Mouse (Mus musculus) retina, postnatal 1 day (tissue): ENCODE results near the gene Lypd4.
"Not testable (repeated sequence)": the region's sequence is repeated elsewhere in the genome, so short reads cannot be mapped to it uniquely, and the experiment has no call there.

Source experiments
- DNase-seq: peaks from one replicate; pipeline ENCODE4 v3.0.0-alpha.2; 2012

Gene Lypd4

DNA sequence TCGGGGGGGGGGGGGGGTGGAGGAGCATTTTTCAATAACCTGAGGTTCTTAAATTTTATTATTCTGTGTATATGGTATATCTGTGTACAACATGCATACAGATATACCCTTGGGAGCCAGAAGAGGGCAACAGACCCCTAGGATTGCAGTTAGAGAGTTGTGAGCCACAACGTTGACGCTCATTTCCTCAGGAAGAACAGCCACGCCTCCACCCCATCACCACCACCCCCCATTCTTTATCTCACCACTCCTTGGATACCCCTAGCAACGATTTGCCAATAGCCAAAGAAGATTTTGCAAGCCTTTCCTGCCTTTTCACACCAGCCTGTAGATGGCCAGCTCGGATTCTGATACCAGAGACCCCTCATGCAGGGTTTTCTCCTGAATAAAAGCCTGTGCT, 24.0 kb downstream of the Lypd4 start:
- DNase-seq, result peak; percentile 30

DNA sequence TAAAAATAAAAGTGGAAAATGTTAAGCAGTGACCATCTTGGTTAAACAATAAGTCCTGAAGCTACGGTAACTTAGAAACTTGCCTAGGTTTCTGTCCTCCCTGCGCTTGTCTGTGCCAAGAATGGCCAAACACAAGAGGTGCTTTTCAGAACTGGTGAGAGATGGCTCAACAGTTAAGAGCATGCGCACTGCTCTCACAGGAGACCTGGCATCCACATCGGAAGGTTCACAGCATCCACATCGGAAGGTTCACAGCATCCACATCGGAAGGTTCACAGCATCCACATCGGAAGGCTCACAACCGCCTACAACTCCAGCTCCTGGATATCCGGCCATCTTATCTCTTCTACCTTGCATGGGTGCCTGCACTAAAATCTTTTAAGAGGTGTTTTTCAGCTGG, 24.6 kb downstream of the Lypd4 start:
- DNase-seq, result no peak

DNA sequence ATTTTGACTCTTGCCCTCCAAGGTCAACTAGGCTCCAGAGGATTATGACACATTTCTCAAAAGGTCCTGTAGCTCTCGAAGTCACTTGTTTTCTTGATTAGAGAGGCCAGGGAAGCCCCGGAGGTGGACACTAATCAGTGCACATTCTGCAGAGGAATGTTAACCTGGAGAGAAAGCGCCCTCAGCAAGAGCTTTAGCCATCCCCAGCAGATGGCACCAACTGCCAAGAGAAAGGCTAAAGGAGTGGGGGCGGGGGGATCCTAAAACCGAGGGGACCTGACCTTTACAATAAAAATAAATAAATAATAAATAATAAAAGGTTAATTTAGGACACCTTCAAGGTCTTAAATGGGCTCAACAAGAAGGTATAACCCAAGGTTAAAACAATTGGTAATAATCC, 25.6 kb downstream of the Lypd4 start:
- no peak for DNase-seq

DNA sequence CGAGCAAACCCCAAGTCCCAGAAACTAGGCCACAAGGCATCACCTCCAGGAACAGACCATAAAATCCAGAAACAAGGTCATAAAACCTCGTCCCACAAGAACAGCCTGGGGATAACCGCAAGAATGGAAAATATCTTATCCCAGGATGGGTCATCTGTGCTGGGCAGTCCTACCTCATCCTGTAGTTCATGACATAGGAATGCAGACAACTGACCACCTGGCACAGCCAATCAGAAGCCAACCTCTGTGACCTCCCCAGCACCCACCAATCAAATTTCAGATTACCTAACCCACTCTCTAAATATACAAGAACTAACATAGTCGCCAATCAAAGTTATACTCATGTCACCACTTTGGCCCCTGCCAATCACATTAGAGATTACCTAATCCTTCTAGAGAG, 28.7 kb downstream of the Lypd4 start:
- no peak for DNase-seq

DNA sequence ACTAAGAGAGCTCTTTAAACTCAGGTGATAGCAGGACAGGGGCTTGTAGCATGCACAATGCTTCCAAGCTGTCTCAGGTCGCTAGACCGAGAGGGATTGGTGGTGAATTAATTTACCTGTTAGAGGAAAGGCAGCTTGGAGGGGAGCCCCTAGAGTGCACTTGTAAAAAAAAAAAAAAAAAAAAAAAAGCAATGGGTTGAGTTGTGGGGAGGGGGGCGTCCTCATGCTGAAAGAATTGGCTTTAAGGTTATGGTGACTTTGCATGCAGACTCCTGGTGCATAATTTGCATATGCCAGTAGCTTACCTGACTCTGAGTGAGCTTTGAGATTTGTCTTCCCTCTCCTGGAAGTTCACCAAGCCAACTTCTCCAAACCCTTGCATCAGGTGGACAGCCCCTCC, 29.4 kb downstream of the Lypd4 start:
- no peak for DNase-seq

DNA sequence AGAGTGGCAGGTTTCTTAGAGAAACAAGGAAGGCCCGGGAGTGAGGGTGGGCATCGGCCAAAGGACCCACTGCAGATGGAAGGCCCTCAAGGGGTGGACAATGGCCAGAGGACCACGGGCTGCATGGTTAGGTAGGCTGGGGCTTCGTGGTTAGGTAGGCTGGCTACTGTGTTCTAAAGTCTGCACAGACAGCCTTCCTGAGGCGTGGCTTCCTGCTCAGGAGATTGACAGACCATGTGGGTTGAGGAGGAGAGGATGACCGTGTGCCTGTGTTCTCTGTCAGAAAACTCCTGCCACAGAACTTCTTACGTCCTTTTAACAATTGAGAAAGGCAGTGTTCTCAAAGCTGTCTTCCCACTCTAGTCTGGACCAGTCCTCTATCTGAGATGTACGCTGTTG, 30.3 kb downstream of the Lypd4 start:
- DNase-seq, result no peak

DNA sequence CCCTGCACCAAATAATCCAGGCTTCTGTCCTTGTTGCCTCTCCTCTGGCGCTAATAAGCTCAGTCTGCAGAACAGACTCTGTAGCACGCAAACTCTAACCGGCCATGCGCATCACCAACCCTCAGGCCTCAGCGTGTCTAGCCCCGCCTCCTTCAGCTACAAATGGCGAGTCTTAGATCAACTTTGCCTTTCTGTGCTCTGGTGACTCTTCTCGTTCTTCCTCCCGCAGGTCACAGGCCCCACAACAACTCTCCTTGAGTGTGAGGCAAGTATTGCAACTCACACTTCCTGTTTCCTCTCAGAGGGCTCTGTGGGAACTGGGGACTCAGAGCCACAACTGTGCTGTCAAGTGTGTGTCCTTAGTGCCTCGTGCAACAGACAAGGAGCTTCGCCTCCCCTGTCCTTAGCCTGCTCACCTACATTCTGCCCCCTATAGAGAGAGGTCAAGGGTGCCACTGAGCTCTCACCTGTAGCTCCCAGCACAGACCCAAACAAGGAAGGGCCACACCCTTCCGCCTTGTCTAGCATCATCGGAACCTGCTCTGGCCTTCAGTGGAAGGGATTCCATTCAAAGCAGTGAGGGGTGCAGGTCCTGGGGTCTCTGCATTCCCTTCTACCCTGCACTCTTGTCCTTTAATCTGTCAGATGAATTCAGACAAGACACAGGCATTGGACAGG, 30.9 kb downstream of the Lypd4 start:
- not testable (repeated sequence) for DNase-seq

DNA sequence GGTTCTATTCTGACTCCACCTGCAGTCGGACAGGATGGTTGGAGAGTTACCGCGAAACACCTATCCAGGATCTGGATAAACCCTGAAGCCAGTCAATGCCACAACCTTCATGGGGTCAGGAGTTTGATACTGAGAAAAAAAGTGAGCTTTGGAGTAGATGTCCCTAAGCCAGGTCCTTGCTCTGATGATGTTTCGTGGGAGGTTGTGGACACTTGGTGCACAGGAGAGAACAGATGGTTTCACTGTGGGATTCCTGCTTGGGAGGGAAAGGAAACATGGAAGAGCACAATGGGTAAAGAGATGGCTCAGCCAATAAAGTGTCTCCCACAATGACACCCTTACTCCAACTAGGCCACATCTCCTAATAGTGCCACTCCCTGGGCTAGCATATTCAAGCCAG, 42.6 kb downstream of the Lypd4 start:
- DNase-seq, result no peak

DNA sequence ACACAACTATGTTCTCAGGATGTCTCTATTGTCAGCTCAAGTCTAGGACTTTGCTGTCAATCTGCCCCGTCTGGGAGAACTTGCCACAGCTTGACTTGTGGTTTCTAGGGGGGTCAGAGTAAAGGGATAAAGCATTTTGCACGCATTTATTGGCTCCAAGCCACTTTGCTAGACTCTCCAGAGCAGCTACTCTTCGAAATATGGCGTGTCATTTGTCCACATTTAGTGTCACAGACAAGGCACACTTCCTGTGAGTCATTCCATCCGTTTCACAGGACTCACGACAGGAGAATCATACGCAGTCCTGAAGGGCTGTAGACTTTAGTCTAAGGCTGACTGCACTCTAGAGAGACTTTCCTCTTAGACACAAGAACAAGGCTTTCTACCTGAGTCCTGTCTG, 45.3 kb downstream of the Lypd4 start:
- DNase-seq, result no peak

DNA sequence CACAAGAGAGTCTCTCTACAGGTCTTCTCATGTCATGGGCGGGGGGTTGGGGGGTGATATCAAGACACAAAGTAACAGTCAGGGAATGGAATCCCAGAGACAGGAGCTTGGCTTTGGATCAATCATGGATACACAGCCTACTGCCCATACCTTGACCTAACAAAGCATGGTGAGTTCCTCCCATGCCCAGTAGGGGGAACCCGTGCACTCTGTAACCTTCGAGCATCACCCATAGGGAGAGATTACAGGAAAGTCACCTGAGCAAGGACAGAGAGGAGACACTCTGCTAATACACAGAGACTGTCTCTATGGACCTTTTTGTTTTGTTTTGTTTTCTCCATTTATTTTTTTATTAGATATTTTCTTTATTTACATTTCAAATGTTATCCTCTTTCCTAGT, 52.2 kb downstream of the Lypd4 start:
- peak; percentile 80 for DNase-seq
